Mouse (Mus musculus) cerebellum, postnatal 36 days (tissue): ENCODE measurements at regions not wholly inside any gene's neighbourhood (a gene's known extent, or its start where the extent isn't known, plus 50 kb on each side); places are given as distances from the start of the nearest gene placed in this dataset.
A peak's percentile ranks its signal among the peaks of the same experiment; 100 is the strongest.

Source experiments
- DNase-seq, 2 experiments: peaks; one replicate each; pipeline ENCODE4 v3.0.0; 2021 to 2022; ENCODE audit warnings: mixed read lengths in 2 of 2

DNA sequence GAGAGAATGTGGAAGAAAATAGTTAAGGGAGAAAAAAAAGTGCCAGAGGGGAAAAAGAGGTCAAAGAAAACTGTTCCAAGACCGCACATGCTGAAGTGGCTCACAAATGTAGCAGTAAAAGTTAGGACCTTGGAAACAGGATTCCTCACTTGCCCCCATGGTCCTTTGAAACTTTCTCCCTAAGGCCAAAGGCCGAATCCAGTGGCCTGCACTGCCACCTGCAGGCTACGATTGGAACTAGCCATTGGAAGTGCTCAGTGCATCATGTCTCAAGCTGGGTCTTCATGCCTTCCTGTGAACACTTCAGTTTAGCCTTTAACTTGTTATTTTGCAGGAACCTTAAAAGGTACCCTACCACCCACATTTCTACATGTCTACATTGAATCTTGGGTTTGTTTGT, 56.3 kb upstream of the Mctp2 start:
- DNase-seq, result peak; percentile 58 to 64

DNA sequence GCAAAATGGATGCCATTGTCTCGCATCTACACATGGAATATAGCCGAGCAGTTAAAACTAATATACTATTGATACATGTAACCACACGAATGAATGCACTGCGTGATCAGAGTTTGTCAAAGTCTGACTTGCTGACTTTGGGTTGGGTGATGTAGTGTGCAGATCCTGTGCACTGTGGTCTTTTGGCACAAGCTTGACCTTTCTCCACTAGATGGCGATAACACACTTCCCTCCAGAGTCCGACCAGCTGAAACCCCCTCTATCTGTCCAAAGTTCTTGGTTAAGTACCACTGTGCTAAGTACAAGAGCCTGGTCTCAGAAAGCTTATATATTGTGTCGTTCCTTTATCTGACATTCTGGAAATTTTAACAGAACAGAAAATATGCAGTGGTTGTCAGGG, 84.9 kb upstream of the Mctp2 start:
- no peak for DNase-seq

DNA sequence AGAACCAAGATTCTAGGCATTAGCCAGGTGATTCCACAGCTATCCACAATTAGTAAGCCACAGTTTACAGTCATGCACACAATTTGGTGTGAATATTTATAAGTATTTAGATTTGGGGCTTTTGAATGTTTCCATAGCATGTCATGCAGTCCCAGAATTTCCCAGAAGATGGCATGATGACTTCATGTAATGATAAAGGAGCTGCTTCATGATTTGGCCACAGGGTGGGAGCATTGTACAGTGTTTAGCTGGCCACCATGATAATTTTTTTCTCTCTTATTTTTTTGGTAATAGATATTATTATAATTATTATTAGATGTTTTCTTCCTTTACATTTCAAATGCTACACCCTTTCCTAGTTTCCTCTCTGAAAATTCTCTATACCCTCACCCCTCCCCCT, 93.6 kb upstream of the Mctp2 start:
- peak; percentile 50 to 76 for DNase-seq

DNA sequence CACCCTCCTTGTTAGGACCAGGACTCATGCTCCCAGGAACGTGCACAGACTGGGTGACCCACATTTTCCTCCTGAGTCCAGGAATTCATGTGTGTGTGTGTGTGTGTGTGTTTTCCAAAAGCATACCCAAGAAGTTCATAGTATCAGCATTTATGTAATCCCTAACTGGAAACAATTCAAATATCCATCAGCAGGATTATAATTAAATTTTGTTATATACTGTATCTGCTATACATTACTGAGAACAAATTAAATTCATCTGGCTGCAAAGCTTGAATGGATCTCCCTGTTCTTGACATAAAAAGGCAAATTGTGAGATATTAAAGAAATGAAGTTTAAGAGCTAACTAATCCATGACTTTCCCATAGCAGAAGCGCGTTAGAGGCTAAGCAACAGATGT, 99.7 kb upstream of the Mctp2 start:
- no peak for DNase-seq

DNA sequence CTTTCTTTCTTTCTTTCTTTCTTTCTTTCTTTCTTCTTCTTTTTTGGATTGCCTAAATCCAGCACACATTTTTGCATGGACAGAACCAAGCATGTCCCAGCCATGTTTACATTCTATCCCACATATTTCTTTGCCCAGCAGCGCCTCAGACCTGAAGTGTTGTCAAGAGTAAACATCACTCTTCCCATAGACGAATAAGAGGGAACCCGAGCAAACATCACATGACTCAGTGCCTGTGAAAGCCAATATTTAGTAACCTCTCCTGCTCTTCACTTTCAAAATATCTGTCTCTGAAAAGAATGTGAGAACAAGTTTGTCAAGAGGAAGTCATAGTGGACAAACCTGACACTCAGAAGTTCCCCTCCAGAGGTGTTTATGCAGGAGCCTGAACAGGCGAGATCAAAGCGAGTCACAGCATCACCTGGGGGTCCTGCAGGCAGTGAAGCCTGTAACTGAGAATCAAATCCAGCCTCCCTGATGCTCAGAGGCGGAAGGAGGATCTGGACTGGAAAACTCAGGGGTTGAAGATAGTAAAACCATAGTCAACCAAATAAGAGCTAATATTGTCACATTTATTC, 102.1 kb upstream of the Mctp2 start:
- no peak for DNase-seq

DNA sequence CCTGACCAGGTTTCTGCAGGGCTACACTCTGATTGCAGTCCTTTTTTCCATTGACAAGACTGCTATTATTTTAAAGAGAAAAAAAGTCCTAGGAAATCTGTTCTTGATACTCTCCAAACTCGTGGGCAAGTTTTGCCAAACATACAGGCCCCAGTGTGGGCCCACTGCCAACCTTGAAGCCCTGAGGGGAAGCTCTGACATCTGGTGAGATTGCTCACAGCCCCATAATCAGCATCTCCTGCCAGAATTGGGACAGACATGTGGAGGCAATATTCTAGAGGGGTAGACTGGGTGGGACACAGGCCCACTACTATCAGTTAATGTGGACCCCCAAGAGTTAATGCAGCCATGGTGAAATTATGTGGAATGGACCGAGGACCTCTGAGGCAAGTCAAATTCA, 132.1 kb upstream of the Mctp2 start:
- DNase-seq, result peak in 1 of 2 experiments; percentile 6

DNA sequence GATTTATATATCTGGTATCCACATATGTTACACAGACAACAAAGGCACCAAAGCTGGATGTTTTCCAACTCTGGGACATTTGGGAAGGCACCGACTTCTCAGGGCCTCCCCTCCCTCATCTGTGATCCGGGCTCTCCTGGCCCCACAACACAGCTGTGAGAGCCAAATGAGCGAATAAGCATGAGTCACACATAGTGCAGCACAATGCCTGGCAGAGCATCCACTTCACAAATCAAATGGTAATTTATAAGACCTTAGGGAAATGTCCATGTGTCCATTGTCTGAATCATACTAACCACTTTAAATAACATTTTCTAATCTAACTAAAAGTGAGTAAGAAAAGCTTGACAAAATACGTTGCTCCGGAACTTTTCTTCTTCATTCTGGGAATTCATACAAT, 135.6 kb upstream of the Mctp2 start:
- DNase-seq, result no peak

DNA sequence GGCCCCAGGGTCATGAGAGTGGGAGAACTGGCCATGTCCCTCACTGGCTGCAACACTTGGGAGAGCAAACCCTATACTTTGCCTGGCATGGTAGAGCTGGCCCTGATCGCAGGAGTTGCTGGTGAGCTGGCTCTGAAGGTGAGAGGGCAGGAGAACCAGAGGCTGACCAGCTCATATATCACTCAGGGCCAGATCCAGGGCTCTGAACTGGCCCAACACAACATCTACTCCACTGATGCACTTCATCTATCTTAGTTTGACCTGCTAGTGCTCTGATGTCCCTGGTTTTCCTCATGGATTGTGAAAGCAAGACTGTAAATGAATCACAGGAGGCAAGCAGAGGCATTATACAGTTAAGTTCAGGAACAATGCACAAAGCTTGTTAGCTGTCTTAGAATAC, 137.6 kb upstream of the Mctp2 start:
- no peak for DNase-seq

DNA sequence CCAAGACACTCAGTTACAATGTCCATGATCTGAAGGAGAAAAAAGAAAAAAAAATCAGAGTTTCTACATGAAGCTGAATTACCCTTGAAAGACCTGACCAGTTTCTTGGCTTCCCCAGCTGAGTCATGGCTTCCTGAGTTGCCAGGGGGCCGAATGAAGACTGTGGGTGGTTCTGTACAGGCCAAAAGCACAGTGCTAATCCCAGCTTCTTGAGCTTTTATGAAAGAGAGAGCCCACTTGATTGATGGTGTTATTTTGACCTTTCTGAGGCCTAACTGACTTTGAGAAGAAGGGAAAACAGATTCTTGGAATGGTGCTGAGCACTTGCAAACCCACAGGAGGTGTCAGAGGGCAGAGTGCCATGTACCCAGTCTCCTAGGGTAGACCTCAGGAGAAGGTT, 138.4 kb upstream of the Mctp2 start:
- DNase-seq, result no peak

DNA sequence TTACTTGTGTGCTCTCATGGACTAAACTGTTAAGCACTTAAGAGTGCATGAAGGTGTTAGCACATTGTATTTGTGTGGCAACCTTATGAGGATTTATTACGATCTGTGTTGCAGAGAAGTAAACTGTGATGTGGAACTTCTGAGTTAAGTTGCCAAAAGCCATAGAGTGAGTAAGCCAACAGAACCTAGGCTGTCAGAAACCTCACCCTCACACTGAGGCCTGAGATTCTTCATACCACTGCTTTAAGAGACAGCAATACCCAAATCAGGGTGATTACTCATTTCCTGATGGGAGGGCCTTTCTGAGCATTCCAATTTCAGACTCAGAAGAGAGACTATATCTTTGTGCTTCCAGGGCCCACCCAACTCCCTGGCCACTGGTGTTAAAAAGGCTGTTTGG, 140.5 kb upstream of the Mctp2 start:
- no peak for DNase-seq

DNA sequence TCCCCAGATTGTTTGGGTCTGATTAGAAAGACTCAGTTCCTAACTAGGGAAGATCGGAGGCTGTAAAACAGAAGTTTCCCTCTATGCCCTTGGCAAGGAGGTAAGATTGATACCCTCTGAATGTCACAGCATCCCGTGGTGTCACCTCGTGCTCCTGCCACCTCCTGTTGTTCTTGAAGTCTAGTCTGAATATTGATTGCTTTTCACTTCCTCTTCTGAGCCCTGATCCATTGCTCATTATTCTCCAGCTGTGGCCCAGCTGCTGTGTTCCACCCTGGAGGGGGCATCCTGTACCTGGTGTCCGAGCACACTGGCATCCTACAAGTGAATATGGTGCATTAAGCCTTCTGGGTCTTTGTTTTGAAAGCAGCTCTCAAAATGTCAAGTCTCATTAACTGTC, 156.6 kb upstream of the Mctp2 start:
- DNase-seq, result no peak

DNA sequence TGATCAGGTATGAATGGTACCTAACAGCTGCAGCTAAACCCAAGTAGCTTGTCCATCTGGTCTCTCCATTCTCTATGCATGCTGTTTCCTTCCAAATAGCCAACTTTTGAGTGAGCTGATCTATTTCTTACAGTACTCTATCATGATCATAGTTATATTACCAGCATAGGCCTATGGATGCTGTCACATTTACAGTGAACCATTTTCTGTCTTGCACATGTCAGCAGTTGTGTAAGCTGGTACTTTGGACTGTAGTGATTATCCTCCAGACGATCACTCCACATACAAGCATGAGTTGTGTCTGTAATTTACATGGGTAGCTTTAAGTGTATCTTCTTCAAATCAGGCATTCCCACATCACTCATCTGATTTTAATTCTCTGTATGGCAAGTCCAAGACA, 158.2 kb upstream of the Mctp2 start:
- DNase-seq, result no peak

DNA sequence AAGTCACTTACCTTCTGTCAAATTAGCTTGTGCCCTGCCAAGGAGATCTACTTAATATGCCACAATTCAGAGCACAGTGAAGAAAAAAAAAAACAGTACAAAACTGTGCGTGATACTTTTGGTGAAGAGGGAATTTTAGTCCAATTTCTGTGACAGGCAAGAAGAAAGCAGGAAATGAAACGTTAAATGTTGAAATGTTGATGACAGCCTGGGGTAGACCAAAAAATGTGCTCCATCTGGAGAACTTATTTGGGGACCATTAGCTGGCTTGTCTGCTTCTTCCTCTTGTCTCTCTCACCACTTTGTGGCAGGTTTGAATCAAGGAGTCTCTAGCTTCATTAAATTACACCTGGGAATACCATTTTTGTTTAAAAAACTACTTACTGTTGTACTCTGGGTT, 163.3 kb upstream of the Mctp2 start:
- DNase-seq, result no peak

DNA sequence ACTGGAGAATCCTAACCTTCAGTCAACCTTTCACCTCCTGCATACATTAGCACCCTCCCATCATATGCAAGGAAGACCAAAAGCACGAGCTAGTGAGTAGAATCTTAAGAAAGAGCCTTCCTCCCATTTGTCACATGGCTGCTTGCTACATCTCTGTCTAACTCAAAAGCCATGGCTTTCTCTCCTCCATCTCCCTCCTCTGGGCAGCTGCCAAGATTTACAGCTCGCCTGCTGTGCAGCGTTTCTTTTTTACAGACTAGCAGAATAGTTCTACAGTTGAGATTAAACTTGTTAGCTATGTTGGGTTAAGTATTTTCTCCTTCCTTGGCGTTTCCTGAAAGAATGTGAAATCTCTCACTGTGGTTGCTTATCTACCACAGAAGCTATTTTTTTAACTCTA, 168.3 kb upstream of the Mctp2 start:
- DNase-seq, result peak in 1 of 2 experiments; percentile 6

DNA sequence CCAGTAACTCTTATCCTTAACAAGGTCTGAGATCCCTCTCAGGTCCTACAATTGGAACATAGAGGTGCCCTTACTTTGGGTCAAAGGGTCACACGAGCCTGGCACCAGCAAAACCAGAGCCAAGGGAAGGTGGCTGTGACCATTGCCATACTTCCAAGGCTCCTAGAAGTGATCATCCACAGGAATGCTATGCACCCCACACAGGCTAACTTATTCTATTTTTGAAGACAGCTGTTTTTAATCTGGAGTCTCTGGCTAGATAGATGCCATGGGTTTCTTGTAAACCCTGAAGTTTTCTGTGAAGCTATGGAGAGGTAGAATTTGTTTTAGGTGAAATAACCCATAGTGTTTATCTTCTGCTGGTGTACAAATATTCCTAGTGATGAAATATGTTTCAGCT, 172.5 kb upstream of the Mctp2 start:
- DNase-seq, result no peak

DNA sequence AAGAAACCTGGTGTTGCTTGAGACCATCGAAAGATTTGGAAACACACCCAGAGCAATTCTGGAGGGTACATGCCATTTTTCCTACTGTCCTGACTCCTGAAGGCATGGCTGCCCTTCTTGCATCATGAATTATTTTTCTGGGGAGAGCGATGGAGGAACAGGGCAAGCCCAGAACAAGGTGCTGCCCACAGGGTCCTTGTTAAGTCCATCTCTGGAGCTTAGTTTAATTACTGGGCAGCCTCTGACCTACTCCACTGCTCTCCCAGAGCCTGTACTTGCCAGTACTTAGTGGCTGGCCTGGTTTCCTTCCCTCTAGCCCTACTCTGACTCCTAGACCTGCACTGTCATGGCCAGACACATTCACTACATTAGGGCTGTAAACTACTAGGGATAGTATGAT, 174.9 kb upstream of the Mctp2 start:
- no peak for DNase-seq

DNA sequence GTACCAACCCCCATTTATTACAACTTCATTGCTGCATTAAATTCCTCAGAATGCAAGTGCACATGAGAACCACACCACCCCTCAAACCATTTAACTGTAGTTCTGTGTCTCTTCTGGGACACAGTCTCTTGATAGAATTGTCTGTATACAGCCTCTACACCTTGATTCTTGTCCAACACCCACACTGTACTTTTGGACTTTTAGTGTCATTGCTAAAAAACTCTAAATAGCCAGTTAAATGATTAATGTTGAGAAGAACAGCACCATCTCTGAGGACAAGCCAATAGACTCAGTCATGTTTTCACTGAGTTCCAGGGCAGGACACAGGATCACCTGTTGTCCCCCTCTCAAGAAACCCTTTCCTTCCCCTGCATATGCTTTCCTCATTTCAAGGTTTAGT, 183.8 kb upstream of the Mctp2 start:
- DNase-seq, result no peak

DNA sequence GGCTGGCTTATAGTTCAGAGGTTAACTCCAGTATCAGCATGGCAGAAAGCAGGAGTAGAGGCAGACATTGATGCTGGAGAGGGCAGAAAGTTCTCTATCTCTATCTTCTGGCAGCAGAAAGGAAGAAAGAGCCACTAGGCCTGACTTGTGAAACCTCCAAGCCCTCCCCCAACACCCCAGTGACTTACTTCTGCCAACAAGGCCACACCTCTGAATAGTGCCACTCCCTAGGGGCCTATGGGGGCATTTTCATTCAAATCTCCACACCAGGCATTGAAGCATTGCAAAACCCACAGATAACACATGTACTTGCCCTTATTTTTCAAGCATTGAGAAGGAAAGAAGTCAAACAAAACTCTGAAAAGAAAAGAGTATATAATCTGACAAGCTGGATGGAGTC, 186.9 kb upstream of the Mctp2 start:
- DNase-seq, result no peak

DNA sequence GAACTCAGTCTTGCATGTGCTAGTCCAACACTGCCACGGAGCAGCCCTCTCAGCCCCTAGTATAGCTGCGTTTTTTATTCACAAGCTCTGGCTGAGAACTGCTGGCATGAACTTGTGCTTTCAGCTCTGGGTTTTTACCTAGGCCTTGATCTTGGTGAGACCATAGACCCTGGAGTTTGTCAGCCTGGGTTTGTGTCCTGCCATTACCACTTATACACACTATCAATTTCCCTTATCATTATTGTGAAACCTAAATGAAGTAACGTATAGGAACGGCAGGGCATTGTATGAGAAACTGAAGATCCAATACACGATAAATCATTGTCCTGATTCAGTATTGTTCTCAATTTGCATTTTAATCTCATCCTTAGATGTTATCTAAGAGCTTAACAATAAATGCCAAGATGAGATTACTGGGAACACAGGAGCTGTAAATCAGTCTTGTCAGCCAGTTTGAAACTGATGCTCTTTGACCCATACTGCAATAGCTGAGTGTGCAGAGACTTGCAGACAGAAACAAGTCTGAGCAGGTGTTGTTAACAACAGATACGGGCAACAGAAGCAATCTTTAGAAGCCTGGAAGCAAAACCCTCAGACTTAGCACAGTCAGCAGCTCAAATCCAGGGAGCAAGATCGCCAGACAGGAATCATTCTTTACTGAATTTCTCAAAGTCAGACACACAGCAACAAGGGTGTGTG, 190.7 kb upstream of the Mctp2 start:
- DNase-seq, result no peak

DNA sequence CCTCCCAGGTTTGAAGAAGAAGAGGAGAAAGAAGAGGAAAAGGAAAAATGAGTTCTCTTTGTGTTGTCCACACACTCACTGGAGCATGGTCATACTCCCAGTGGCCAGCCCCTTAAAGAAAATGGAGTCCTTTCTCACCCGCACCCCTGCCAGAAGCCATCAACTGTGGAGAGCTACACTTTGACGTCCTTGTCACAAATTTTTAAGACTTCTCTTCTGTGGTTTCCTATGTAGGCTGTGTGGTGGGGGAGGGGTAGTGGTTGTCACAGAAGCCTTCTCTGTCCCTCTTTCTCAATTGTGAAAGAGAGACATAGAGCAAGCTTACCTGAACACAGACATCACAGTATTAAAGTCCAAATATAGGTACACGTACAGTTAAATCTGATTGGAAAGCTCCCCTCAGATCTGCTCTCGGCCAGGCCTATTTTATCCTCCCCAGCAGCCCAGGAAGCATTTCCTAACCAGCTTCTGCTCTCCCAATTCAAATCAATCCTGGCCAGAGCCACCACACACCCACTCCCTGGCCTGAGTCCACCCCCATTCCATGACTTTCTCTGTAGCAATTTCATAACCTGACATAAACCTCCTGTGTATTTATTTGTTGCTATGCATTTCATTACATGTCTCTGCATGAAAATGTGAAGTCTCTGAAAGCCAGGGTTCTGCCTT, 192.3 kb upstream of the Mctp2 start:
- DNase-seq, result no peak

DNA sequence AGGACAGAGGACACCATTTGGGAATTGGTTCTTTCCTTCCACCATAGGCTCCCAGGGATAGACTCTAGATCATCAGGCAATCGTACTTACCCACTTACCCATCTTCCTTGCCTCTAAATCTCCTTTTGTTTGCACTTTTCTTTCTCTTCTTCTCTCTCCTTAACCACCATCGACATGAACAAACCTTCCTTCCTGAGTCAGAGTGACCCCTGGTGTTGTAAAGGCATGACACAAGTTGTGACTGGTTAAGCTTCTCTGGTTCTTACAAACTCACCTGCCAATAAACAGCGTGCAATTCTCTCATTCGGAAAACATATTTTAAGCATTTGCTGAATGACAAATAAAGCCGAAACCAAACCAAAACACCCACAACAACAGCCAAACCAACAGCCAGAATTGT, 193.4 kb upstream of the Mctp2 start:
- DNase-seq, result no peak

DNA sequence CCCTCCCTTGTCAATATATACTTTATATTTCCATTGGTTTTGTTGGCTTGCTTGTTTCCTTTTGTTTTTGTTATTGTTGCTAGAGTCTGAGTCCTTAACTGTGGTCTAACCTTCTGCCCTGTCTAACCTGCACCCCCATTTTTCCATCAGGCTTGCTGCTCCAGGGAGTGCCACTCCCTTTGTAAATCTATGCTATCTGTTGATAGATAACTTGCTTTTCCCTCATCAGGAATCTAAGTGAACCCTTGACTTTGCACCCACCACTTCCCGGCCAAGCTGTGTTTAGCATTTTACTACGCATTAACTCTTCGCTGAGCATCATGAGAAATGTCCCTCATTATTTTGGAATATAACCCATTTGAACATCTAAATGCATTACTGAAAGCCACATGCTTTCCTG, 193.8 kb upstream of the Mctp2 start:
- DNase-seq, result no peak

DNA sequence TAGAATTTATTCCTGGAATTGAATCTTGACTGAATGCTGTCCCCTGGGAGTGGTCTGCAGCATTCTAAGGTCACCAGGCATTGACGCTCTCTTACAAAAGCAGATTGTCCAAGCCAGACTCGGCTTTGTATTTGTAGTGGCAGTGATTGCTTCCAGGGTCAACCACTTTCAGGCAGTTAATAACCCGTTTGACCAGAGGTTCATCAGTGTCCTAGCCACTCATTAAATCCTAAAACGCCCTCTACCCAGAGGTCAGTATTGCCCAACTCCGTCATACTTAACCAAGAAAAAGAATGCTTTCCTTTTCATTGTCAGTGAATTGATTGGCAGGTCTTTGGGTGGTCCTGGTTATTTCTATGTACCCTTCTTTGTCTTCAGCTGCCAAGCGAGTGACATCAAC, 194.6 kb upstream of the Mctp2 start:
- DNase-seq, result no peak

DNA sequence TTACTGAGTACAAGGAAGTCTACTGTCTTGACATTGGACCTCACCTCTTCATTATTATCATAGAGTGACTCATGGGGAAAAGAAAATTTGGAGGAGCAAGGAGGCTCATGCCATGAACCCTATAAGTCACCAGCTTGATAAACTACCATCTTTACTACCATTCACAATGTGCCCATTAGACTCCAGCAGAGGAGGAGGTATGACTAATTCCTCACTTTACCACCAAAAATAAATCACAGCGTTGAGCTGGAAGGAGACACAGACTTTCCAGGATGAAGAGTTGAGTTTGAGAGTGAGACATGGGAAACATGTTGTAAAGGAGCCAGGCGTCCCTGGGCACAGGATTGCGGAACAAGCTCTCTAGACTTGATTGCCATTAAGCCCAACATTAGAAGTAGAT, 195.0 kb upstream of the Mctp2 start:
- DNase-seq, result no peak

DNA sequence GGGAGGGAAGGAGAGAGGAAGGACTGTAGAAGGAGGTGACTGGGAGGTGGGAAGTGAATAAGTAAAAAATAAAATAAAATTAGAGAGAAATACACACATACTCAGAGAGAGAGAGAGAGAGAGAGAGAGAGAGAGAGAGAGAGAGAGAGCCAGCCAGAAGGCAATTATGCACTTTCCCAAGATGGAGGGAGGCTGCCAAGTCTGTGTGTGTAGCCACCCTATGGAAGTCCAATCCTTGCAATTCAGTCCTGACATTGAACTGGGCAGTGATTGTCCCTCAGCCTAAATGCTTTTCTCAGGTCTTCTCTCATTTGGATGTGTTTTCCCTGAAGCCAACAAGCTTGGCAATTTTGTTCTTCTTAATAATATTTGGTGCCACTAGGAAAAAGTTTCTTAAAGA, 197.3 kb upstream of the Mctp2 start:
- no peak for DNase-seq
